Mouse (Mus musculus): ENCODE measurements around the gene S100a5. TPM values are rescaled to one million over a fixed set of nuclear protein-coding genes. Genes with fewer than 3 reads are reported as not detected.

S100a5 gene
- polyA plus RNA-seq, 1 experiment from 2014 or later: 0.51 TPM

GRCm38 (mm10) chr3:90625496-90625895 lies 17.2 kb downstream of the S100a5 start:
- no peak for DNase-seq (ENCODE audit: low spot score)

GRCm38 (mm10) chr3:90626266-90627021 lies 18.1 kb downstream of the S100a5 start:
- no peak for DNase-seq (ENCODE audit: low spot score)

DNA sequence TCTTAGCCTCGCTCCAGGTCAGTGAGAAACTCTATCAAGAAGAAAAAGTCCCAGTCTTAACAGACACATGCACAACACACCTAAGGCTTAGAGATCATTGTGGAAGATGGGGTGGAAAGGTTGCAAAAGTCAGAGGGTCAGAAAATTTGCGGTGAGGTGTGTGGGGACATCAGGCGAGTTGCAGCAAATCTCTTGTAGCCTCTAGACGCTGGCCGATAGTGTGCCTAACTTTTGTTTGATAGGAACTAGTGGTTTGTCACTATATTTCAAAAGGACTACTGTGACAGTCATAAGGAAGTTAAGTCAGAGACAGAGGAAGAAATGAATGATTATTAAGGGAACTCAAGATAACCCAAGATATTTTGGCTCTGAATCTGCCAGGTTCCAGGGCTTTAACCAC lies 19.0 kb downstream of the S100a5 start:
- no peak for DNase-seq (ENCODE audit: low spot score)

- no peak for DNase-seq (ENCODE audit: low spot score)
These were observed 19.5 kb downstream of the S100a5 start for GRCm38 (mm10) chr3:90627807-90628206.

DNA sequence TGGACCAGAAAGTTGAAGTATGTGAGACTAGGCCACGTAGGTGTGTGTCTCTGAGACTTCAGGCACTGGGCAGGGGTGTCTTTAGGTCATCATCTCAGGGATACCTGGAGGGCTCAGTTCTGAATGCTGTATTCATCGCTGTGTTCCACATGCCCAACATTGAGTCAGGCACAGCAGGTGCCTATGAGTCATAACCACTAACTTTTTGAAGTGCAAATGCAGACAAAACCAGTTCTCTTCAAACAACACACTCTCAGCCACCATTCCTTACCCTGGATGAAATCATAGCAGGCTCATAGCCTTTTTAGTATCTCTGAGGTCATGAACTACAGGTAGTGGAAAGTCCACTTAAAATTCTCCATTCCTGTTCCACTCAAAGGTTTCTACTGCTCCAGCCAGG lies 21.0 kb downstream of the S100a5 start:
- no peak for DNase-seq (ENCODE audit: low spot score)

DNA sequence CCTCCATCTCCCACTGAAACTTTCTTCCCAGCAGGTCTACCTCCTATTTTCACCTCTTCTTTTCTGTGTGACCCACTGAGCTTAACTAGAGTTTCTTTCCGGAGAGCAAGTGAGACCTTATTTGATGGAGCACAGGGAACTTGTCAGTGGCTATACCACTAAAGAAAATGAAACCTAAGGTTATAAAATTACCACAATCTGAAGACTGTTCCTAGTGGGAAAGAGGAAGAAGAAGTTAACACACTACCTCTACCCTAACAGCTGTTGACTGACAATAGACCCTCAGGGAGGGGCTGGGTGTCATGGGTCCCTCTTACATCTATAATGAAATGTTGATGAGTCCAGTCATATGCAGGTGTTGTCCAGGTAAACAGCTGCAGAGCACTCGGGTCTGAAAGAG lies 23.7 kb downstream of the S100a5 start:
- no peak for DNase-seq (ENCODE audit: low spot score)

DNA sequence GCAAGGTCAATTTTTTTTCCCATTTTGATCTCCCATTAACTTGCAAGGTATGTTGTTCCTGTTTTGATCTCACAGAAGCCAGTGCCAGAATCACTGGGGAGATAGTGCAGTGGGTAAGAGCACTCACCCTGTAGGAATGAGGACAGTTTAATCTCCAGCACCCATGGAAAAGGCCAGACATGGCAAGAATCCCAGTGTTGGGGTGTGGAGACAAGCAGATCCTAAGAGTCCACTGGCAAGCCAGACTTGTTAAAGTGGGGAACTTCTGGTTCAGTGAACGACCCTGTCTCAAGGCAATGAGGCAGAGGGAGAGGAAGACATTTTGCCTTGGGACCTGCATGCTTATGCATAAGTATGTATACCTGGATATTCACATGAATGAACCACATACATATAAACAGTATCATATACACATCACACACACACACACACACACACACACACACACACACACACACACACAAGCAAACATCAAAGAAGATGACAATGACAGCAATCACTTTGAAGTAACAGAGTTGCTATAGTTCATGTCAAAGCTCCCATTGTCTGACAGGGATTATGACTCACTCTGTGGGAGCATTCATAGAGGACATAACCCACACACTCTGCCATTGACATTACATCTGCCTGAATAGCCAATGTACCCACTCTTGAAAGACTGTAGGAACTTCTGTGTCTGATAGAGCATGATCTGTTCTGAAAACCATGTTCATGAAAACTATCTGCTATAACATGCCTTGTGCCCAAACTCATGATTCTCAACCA lies 30.4 kb downstream of the S100a5 start:
- no peak for DNase-seq (ENCODE audit: low spot score)

- DNase-seq (ENCODE audit: low spot score): peak; percentile 73
These were observed 31.3 kb downstream of the S100a5 start for GRCm38 (mm10) chr3:90639511-90640154.

GRCm38 (mm10) chr3:90640981-90641380 lies 32.7 kb downstream of the S100a5 start:
- no peak for DNase-seq (ENCODE audit: low spot score)

GRCm38 (mm10) chr3:90644220-90644619 lies 35.9 kb downstream of the S100a5 start:
- peak; percentile 39 for DNase-seq (ENCODE audit: low spot score)

GRCm38 (mm10) chr3:90647291-90647690 lies 39.0 kb downstream of the S100a5 start:
- DNase-seq (ENCODE audit: low spot score): no peak

DNA sequence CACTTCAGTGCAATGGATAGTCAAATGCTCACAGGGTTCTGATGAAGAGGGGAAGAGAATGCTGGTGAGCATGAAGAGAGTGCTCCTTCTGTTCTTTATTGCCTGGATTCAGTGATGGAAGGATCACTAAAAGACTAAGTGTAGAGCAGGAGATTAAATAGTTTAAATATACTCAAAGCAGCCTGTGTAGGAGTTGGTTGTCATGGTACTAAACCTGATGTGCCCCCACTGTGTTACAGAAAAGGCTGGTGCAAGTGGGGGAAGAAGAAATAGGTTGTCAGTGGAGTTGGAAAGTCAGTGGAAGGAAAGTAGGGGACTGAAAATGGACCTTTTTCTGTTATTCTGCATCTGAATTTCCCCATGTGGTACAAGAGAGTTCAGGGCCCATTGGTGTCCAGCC lies 40.7 kb downstream of the S100a5 start:
- no peak for DNase-seq (ENCODE audit: low spot score)

DNA sequence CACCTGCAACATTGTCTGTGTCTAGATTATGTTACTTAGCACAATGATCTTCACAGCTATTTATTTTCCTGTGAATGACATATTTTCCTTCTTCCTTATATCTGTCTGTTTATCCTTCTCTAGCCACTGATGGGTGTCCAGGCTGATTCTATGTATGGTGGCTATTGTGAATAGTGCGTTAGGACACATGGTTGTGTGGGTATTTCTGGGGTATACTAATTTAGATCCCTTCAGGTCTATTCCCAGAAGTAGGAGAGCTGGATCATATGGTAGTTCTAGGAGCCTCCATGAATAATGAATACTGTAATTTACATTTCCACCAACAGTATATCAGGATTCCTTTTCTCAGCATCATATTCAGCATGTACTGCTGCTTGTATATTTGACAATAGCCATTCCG lies 41.5 kb downstream of the S100a5 start:
- DNase-seq (ENCODE audit: low spot score): no peak

GRCm38 (mm10) chr3:90652878-90653508 lies 44.7 kb downstream of the S100a5 start:
- DNase-seq (ENCODE audit: low spot score): peak; percentile 61

- DNase-seq (ENCODE audit: low spot score): no peak
These were observed 45.4 kb downstream of the S100a5 start, which contains the start of gene S100a7a for GRCm38 (mm10) chr3:90653717-90654116. Gene S100a7a (plus strand): TSS chr3:90654017.

DNA sequence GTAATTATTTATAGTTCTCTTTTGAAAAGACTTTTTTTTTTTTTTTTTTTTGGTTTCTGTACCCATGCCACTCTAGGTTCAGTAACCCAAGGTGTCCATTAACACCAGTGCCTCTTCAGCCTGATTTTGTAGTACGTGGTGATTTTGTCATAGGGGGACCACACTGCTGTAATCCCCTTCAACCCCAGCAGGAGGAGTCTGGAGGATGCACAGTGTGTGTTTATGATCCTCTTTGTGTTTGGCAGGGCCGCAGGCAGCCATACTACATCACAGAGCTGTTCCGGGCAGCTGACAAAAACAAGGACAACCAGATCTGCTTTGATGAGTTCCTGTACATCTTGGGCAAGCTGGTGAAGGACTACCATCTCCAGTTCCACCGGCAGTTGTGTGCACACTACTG lies 49.1 kb downstream of the S100a5 start:
- peak; percentile 10 for DNase-seq (ENCODE audit: low spot score)

DNA sequence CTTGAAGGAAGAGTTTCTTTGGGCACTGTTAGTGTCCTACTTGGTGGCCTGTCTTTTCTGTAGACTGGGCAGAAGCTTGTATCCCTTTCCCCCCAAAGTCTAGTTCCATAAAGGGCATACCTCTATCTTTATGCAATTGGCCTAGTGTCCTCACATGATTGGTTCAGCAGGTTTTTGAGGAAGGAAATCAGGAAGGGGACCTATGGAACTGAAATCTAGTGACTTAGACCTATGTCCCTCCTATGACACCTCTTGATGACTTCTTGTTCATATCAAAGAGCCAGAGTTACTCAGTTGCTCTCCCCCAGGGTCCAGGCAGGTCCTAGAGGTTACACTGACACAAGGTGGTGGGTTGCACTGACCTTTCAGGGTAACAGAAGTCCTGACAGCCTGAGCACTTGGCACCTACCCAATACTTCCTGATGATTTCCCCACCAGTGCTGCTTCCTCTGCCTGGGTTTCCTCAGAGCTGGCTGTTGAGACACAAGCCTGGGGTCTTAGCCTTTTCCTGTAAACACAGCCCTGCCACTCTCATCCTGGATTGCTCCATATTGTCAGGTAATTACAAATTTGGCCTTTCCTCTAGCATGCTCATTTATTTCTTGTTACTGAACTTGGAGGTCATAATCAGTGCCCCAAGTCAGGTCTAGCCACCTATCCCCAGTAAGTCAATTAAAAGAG lies 51.2 kb downstream of the S100a5 start:
- no peak for DNase-seq (ENCODE audit: low spot score)
